Mouse (Mus musculus) embryonic facial prominence, embryonic 10.5 days (tissue): Measurements from ENCODE around the gene Zfp971. TPM values are rescaled to one million over a fixed set of nuclear protein-coding genes. Genes with fewer than 3 reads are reported as not detected.
A peak's percentile ranks its signal among the peaks of the same experiment; 100 is the strongest.
"Not testable (repeated sequence)": the region's sequence is repeated elsewhere in the genome, so short reads cannot be mapped to it uniquely, and the experiment has no call there.

Experiments
- DNase-seq: peaks from one replicate; pipeline ENCODE4 v3.0.0-alpha.2; 2017; ENCODE audit warnings: low spot score
- H3K27ac ChIP-seq: fragments of 300-500 bp; sonication (generic); replicated peaks from 2 replicates; pipeline ENCODE4 v1.5.1; 2016; ENCODE audit warnings: mild to moderate bottlenecking
- H3K27me3 ChIP-seq: fragments of 300-500 bp; sonication (generic); replicated peaks from 2 replicates; pipeline ENCODE4 v1.6.1; 2016; ENCODE audit warnings: low read depth, mild to moderate bottlenecking; ENCODE audit not compliant: poor library complexity, severe bottlenecking
- H3K36me3 ChIP-seq: fragments of 300-500 bp; sonication (generic); replicated peaks from 2 replicates; pipeline ENCODE4 v1.6.1; 2016; ENCODE audit warnings: mild to moderate bottlenecking, moderate library complexity
- H3K4me1 ChIP-seq: fragments of 300-500 bp; sonication (generic); 2 replicates; pipeline ENCODE4 v1.6.1; 2016
- H3K4me3 ChIP-seq: fragments of 300-500 bp; sonication (generic); 2 replicates; pipeline ENCODE4 v1.5.1; 2016; ENCODE audit warnings: mild to moderate bottlenecking, moderate library complexity
- H3K9me3 ChIP-seq: fragments of 300-500 bp; sonication (generic); 2 replicates; pipeline ENCODE4 v1.6.1; 2016; ENCODE audit warnings: mild to moderate bottlenecking
- WGBS: fragments of 180-500 bp; shearing (Covaris S2); methylation state at CpG from one replicate; pipeline ENCODE4 v1.1.7; 2016; 5-methylcytosine and 5-hydroxymethylcytosine counted together
- polyA plus RNA-seq: library from polyadenylated mRNA; unstranded; fragments of >200 nt; fragmentation: Nextera tagmentation; extraction: Ambion mirVana; gene quantifications from 2 replicates; pipeline ENCODE4 v1.2.1, GENCODE M21; 2016

The Zfp971 gene
- polyA plus RNA-seq, result 14.7 and 15.0 TPM in 2 replicates

DNA sequence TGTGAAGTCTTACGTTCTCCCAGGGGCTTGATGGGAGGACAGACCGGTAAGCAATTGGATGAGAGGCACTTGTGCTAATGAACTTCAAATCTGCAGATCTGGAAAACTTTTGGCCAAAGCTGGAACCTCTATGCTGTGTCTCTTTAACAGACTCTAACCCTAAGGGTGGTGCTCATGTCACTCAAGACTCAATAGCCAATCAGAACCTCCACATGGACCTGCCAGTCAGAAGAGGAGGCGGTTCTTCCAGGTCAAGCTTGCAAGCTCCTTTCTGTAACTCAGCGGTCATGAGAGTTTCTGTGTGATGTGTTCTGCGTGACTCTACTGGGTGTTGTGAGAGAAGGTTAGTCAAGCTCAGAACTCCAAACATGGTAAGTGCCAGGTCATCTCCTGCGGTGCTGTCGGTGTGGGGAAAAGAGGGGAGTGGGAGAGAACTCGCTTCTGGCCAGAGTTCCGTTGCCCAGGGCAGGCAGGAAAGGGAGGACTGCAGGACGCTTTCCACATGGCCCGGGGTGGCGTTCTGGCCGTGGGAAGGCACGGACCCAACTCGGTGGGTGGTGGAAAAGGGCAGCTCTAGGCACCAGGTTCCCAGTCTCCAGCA, at the start of gene Zfp971:
Zfp971 (plus strand) TSS at position 274 of the 601 bp plus-strand sequence.
- H3K27me3 ChIP-seq, H3K4me1 ChIP-seq, H3K9me3 ChIP-seq, H3K36me3 ChIP-seq: not testable (repeated sequence)
- Histone ChIP-seq H3K27ac (peak within 1 kb of the TSS; percentile 58; the same call in 1 of the 2 replicates), H3K4me3 (peak within 1 kb of the TSS; percentile 61)
- 1% methylated on average over 15 of the region's 15 CpGs for WGBS
- DNase-seq, result peak; percentile 29

DNA sequence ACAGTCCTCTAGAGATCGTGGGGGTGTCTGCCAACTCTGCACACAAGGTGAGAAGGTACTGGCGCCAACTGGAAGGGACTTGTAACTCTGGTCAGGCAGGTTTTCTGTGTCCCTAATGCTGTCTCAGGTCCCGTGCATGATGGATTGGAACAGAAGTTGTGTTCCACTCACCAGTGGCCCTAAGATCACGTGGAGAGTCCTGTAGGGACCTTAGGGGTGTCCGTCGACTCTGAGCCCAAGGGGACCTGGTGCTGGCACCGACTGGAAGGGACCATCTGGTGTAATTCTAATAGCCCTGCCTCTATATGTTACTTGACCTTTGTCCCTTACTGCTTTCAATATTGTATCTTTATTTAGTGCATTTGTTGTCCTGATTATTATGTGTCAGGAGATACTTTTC, 48.3 kb upstream of the Zfp971 start:
- not testable (repeated sequence) for H3K36me3 ChIP-seq, H3K4me3 ChIP-seq, H3K27me3 ChIP-seq, H3K9me3 ChIP-seq, H3K27ac ChIP-seq, H3K4me1 ChIP-seq, DNase-seq
- 85% methylated on average over 7 of the region's 7 CpGs for WGBS

GRCm38 (mm10) chr2:178019486-178019885, 3.6 kb upstream of the Zfp971 start:
- not testable (repeated sequence) for H3K4me3 ChIP-seq, H3K9me3 ChIP-seq, H3K27ac ChIP-seq, H3K27me3 ChIP-seq, H3K36me3 ChIP-seq, DNase-seq, H3K4me1 ChIP-seq
- WGBS, result 85% methylated on average over 3 of the region's 3 CpGs

DNA sequence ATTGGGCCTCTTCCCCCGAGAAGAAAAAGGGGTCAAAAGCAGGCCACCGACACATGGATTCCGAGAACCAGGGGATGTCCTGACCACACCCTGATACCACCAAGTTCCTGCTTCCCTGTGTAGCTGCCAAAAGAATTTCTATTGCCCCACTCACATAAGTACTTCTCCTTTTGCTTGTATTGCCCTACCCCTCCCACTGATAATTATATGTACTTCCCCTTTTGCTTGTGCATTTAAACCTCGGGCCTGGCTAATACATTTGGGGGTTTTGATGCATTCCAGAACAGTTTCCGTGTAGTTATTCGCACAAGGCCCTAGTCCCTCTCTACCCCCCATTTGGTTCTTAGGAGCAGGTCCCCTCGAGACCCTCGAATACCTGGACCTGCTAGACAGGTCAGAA, 2.3 kb upstream of the Zfp971 start:
- not testable (repeated sequence) for H3K4me1 ChIP-seq, H3K4me3 ChIP-seq, DNase-seq, H3K27ac ChIP-seq, H3K9me3 ChIP-seq, H3K27me3 ChIP-seq, H3K36me3 ChIP-seq
- 87% methylated on average over 8 of the region's 8 CpGs for WGBS

DNA sequence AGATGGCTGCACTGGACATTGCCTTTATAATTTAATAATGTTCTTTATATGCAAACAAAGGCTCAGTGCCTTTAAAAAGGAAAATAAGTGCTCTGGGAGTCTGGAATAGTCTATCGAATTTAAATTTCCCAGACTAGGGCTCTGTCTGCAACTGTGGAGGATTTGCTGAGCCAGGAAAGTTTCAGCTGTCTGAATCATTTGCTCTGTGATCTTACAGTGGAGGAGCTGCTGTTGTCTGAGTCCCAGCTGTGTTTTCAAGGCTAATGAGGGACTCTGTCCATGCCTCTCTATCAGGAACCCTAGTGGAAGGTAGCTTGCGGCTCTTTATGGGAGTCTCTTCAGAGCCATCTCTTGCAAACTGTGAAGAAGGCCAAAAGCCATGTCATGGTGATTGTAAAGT, 777 bp downstream of the Zfp971 start:
- peak overlapping the region; percentile 61 for H3K4me3 ChIP-seq
- WGBS, result 39% methylated on average over 2 of the region's 2 CpGs
- H3K9me3 ChIP-seq, H3K36me3 ChIP-seq, DNase-seq, H3K27me3 ChIP-seq, H3K4me1 ChIP-seq, H3K27ac ChIP-seq: not testable (repeated sequence)

DNA sequence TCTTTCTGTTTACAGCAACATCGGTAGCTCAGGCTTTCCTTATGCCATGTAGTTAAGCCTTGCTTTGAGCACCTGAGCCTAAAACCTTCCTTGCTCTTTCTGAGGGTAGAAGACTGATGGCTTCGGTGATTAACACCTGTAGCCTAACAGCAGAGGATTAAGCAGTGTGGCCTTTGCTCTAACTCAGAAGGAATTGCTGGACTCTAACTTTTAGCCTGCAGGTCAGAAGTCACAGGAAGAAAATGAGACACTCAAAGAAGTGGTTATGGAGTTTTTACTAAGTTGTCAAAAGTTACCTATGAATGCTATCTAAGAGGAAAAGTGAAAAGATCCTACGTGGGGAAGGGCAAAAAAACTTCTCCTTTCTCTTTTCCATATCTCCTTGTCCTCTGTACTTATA, 4.5 kb downstream of the Zfp971 start:
- not testable (repeated sequence) for H3K4me1 ChIP-seq, H3K27ac ChIP-seq, H3K4me3 ChIP-seq, H3K36me3 ChIP-seq, DNase-seq, H3K9me3 ChIP-seq, H3K27me3 ChIP-seq
- 90% methylated on average over 3 of the region's 3 CpGs for WGBS

- WGBS, result 11% methylated on average over 1 of the region's 1 CpGs
- no peaks in the 10 kb centered on the region for H3K4me1 ChIP-seq
- DNase-seq, result peak; percentile 44
- no peaks in the 10 kb centered on the region for H3K27me3 ChIP-seq
- no peak overlapping the region for H3K4me3 ChIP-seq
- H3K36me3 ChIP-seq, result peaks cover 23% of the 10 kb centered on the region
- H3K27ac ChIP-seq, result no peak overlapping the region
- H3K9me3 ChIP-seq, result peaks cover 7% of the 10 kb centered on the region; the same call in 1 of the 2 replicates
These were observed 35.1 kb downstream of the Zfp971 start for GRCm38 (mm10) chr2:178058195-178058594.

DNA sequence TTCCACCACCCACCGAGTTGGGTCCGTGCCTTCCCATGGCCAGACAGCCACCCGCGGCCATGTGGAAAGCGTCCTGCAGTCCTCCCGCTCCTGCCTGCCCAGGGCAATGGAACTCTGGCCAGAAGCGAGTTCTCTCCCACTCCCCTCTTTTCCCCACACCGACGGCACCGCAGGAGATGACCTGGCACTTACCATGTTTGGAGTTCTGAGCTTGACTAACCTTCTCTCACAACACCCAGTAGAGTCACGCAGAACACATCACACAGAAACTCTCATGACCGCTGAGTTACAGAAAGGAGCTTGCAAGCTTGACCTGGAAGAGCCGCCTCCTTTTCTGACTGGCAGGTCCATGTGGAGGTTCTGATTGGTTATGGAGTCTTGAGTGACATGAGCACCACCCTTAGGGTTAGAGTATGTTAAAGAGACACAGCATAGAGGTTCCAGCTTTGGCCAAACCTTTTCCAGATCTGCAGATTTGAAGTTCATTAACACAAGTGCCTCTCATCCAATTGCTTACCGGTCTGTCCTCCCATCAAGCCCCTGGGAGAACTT, 55.2 kb downstream of the Zfp971 start, which contains the start of gene Zfp931:
Zfp931 (minus strand) TSS at position 311 of the 552 bp plus-strand sequence.
- peak within 1 kb of the TSS; percentile 59 for H3K4me3 ChIP-seq
- H3K27me3 ChIP-seq, DNase-seq, H3K9me3 ChIP-seq, H3K4me1 ChIP-seq, H3K36me3 ChIP-seq, H3K27ac ChIP-seq: not testable (repeated sequence)
- whole genome bisulfite sequencing, result 0% methylated on average over 9 of the region's 14 CpGs

Other genes with a start within 250 kb of the Zfp971 start
- 35.1 and 40.2 TPM in 2 replicates for gene Gm14325, start 182.9 kb upstream of the Zfp971 start, polyA plus RNA-seq
- gene Gm14327, start 126.2 kb upstream of the Zfp971 start, polyA plus RNA-seq, result 2.9 and 3.4 TPM in 2 replicates
- gene Zfp972, start 97.7 kb upstream of the Zfp971 start, polyA plus RNA-seq, result not detected in 2 replicates
- 16.7 and 22.3 TPM in 2 replicates for gene Gm14326, start 66.0 kb upstream of the Zfp971 start, polyA plus RNA-seq
- gene Zfp931, start 55.2 kb downstream of the Zfp971 start, polyA plus RNA-seq, result 16.5 and 17.7 TPM in 2 replicates
- gene Phactr3, start 95.7 kb downstream of the Zfp971 start, polyA plus RNA-seq, result 3.8 and 4.6 TPM in 2 replicates